Mouse (Mus musculus) forebrain, embryonic 12.5 days (tissue): ENCODE data around the gene Map3k14. TPM values are rescaled to one million over a fixed set of nuclear protein-coding genes. Genes with fewer than 3 reads are reported as not detected.

Source experiments
- ATAC-seq: fragments of 200-750 bp; cut with Nextera tagmentation; 2 replicates; pipeline ENCODE4 v1.8.0; 2017; ENCODE audit warnings: moderate TSS enrichment; ENCODE audit not compliant: low FRiP score
- H3K27ac ChIP-seq: fragments of 300-500 bp; sonication (generic); 2 replicates; pipeline ENCODE4 v1.5.1; 2016; ENCODE audit warnings: mild to moderate bottlenecking
- H3K27me3 ChIP-seq: fragments of 300-500 bp; sonication (generic); 2 replicates; pipeline ENCODE4 v1.6.1; 2016; ENCODE audit warnings: mild to moderate bottlenecking
- H3K36me3 ChIP-seq: fragments of 300-500 bp; sonication (generic); replicated peaks from 2 replicates; pipeline ENCODE4 v1.6.1; 2016; ENCODE audit warnings: mild to moderate bottlenecking
- H3K4me1 ChIP-seq: fragments of 300-500 bp; sonication (generic); 2 replicates; pipeline ENCODE4 v1.6.1; 2016
- H3K4me2 ChIP-seq: fragments of 300-500 bp; sonication (generic); 2 replicates; pipeline ENCODE4 v1.6.1; 2016; ENCODE audit warnings: mild to moderate bottlenecking, moderate library complexity
- H3K4me3 ChIP-seq: fragments of 300-500 bp; sonication (generic); replicated peaks from 2 replicates; pipeline ENCODE4 v1.5.1; 2016; ENCODE audit warnings: mild to moderate bottlenecking
- H3K9ac ChIP-seq: fragments of 300-500 bp; sonication (generic); 2 replicates; pipeline ENCODE4 v1.6.1; 2016; ENCODE audit warnings: mild to moderate bottlenecking
- H3K9me3 ChIP-seq: fragments of 300-500 bp; sonication (generic); 2 replicates; pipeline ENCODE4 v1.6.1; 2016
- WGBS: fragments of 180-500 bp; shearing (Covaris S2); methylation state at CpG from one replicate; pipeline ENCODE4 v1.1.7; 2016; 5-methylcytosine and 5-hydroxymethylcytosine counted together
- polyA plus RNA-seq: library from polyadenylated mRNA; unstranded; fragments of >200 nt; fragmentation: Nextera tagmentation; extraction: Ambion mirVana; gene quantifications from 2 replicates; pipeline ENCODE4 v1.2.1, GENCODE M21; 2016

Map3k14 gene
- polyA plus RNA-seq = 4.6 and 4.7 TPM in 2 replicates

- Histone ChIP-seq H3K27me3 (no peaks in the 10 kb centered on the region), H3K9ac (peak within 1 kb of the TSS; percentile 76), H3K27ac (peak within 1 kb of the TSS; percentile 94), H3K36me3 (no peaks in the 10 kb centered on the region), H3K4me1 (peaks cover 51% of the 10 kb centered on the region), H3K9me3 (no peaks in the 10 kb centered on the region), H3K4me2 (peak within 1 kb of the TSS; percentile 67), H3K4me3 (peak within 1 kb of the TSS; percentile 69)
- ATAC-seq = peak; percentile 98
- WGBS = 1% methylated on average over 55 of the region's 55 CpGs
Measured at GRCm38 (mm10) chr11:103267346-103268219, at the start of gene Map3k14. Map3k14 (minus strand) TSS chr11:103267472.

GRCm38 (mm10) chr11:103315379-103315778 is 48.1 kb upstream of the Map3k14 start:
- Histone ChIP-seq H3K4me3 (no peak overlapping the region), H3K36me3 (no peaks in the 10 kb centered on the region), H3K9me3 (no peaks in the 10 kb centered on the region), H3K27me3 (peaks cover 17% of the 10 kb centered on the region; the same call in 1 of the 2 replicates), H3K9ac (no peak overlapping the region), H3K27ac (no peak overlapping the region), H3K4me2 (no peak overlapping the region), H3K4me1 (peaks cover 9% of the 10 kb centered on the region)
- 92% methylated on average over 5 of the region's 5 CpGs for WGBS
- ATAC-seq = no peak

- no peak overlapping the region for H3K27ac ChIP-seq
- H3K9me3 ChIP-seq = no peaks in the 10 kb centered on the region
- H3K36me3 ChIP-seq = no peaks in the 10 kb centered on the region
- WGBS = 82% methylated on average over 10 of the region's 10 CpGs
- H3K4me3 ChIP-seq = no peak overlapping the region
- peaks cover 9% of the 10 kb centered on the region for H3K4me1 ChIP-seq
- H3K4me2 ChIP-seq = no peak overlapping the region
- no peak overlapping the region for H3K9ac ChIP-seq
- ATAC-seq = no peak
- H3K27me3 ChIP-seq = peaks cover 17% of the 10 kb centered on the region; the same call in 1 of the 2 replicates
Measured at GRCm38 (mm10) chr11:103314736-103315374, 47.6 kb upstream of the Map3k14 start.

GRCm38 (mm10) chr11:103313542-103313941 is 46.3 kb upstream of the Map3k14 start:
- peaks cover 14% of the 10 kb centered on the region; the same call in 1 of the 2 replicates for H3K27me3 ChIP-seq
- no peak for ATAC-seq
- H3K4me3 ChIP-seq = no peak overlapping the region
- peaks cover 9% of the 10 kb centered on the region for H3K4me1 ChIP-seq
- H3K9ac ChIP-seq = no peak overlapping the region
- H3K9me3 ChIP-seq = no peaks in the 10 kb centered on the region
- no peak overlapping the region for H3K4me2 ChIP-seq
- WGBS = 80% methylated on average over 6 of the region's 6 CpGs
- no peak overlapping the region for H3K27ac ChIP-seq
- no peaks in the 10 kb centered on the region for H3K36me3 ChIP-seq

GRCm38 (mm10) chr11:103312655-103313255 is 45.5 kb upstream of the Map3k14 start:
- H3K4me2 ChIP-seq = no peak overlapping the region
- peaks cover 9% of the 10 kb centered on the region for H3K4me1 ChIP-seq
- no peak overlapping the region for H3K9ac ChIP-seq
- ATAC-seq = no peak
- no peak overlapping the region for H3K4me3 ChIP-seq
- H3K36me3 ChIP-seq = no peaks in the 10 kb centered on the region
- H3K9me3 ChIP-seq = no peaks in the 10 kb centered on the region
- peaks cover 14% of the 10 kb centered on the region; the same call in 1 of the 2 replicates for H3K27me3 ChIP-seq
- WGBS = 55% methylated on average over 8 of the region's 8 CpGs
- H3K27ac ChIP-seq = no peak overlapping the region

- H3K27ac ChIP-seq = 0 out of 2 replicates have a peak overlapping the region, but pooled peaks have one; percentile 46
- H3K9ac ChIP-seq = peak overlapping the region; percentile 49
- peak overlapping the region; percentile 66 for H3K4me2 ChIP-seq
- WGBS = 6% methylated on average over 30 of the region's 30 CpGs
- no peaks in the 10 kb centered on the region for H3K36me3 ChIP-seq
- H3K4me3 ChIP-seq = peak overlapping the region; percentile 36
- no peak for ATAC-seq
- H3K4me1 ChIP-seq = peaks cover 9% of the 10 kb centered on the region
- H3K9me3 ChIP-seq = no peaks in the 10 kb centered on the region
- peaks cover 14% of the 10 kb centered on the region; the same call in 1 of the 2 replicates for H3K27me3 ChIP-seq
Measured at GRCm38 (mm10) chr11:103311960-103312611, 44.8 kb upstream of the Map3k14 start.

- no peak overlapping the region for H3K27ac ChIP-seq
- H3K27me3 ChIP-seq = peaks cover 14% of the 10 kb centered on the region; the same call in 1 of the 2 replicates
- 81% methylated on average over 10 of the region's 10 CpGs for WGBS
- H3K9me3 ChIP-seq = no peaks in the 10 kb centered on the region
- no peak for ATAC-seq
- H3K4me2 ChIP-seq = no peak overlapping the region
- H3K9ac ChIP-seq = no peak overlapping the region
- peaks cover 9% of the 10 kb centered on the region for H3K4me1 ChIP-seq
- H3K4me3 ChIP-seq = no peak overlapping the region
- H3K36me3 ChIP-seq = no peaks in the 10 kb centered on the region
Measured at GRCm38 (mm10) chr11:103309956-103310574, 42.8 kb upstream of the Map3k14 start.

- 81% methylated on average over 8 of the region's 8 CpGs for WGBS
- H3K4me2 ChIP-seq = no peak overlapping the region
- H3K9me3 ChIP-seq = no peaks in the 10 kb centered on the region
- no peak overlapping the region for H3K27ac ChIP-seq
- H3K36me3 ChIP-seq = no peaks in the 10 kb centered on the region
- peaks cover 9% of the 10 kb centered on the region for H3K4me1 ChIP-seq
- H3K27me3 ChIP-seq = peaks cover 14% of the 10 kb centered on the region; the same call in 1 of the 2 replicates
- no peak overlapping the region for H3K4me3 ChIP-seq
- no peak overlapping the region for H3K9ac ChIP-seq
- no peak for ATAC-seq
Measured at GRCm38 (mm10) chr11:103307910-103308309, 40.6 kb upstream of the Map3k14 start.

GRCm38 (mm10) chr11:103304525-103304924 is 37.3 kb upstream of the Map3k14 start:
- H3K9ac ChIP-seq = no peak overlapping the region
- no peak overlapping the region for H3K4me2 ChIP-seq
- no peaks in the 10 kb centered on the region for H3K27me3 ChIP-seq
- no peak for ATAC-seq
- no peak overlapping the region for H3K27ac ChIP-seq
- H3K9me3 ChIP-seq = no peaks in the 10 kb centered on the region
- H3K4me3 ChIP-seq = no peak overlapping the region
- H3K4me1 ChIP-seq = no peaks in the 10 kb centered on the region
- WGBS = 85% methylated on average over 9 of the region's 9 CpGs
- H3K36me3 ChIP-seq = no peaks in the 10 kb centered on the region

- H3K4me3 ChIP-seq = no peak overlapping the region
- no peak overlapping the region for H3K9ac ChIP-seq
- no peaks in the 10 kb centered on the region for H3K27me3 ChIP-seq
- no peak for ATAC-seq
- no peaks in the 10 kb centered on the region for H3K9me3 ChIP-seq
- no peaks in the 10 kb centered on the region for H3K36me3 ChIP-seq
- H3K4me2 ChIP-seq = no peak overlapping the region
- H3K27ac ChIP-seq = no peak overlapping the region
- WGBS = 91% methylated on average over 7 of the region's 7 CpGs
- H3K4me1 ChIP-seq = peaks cover 13% of the 10 kb centered on the region
Measured at GRCm38 (mm10) chr11:103294772-103295171, 27.5 kb upstream of the Map3k14 start.

- Histone ChIP-seq H3K27ac (no peak overlapping the region), H3K9ac (no peak overlapping the region), H3K4me2 (no peak overlapping the region), H3K9me3 (no peaks in the 10 kb centered on the region), H3K27me3 (no peaks in the 10 kb centered on the region), H3K4me3 (no peak overlapping the region), H3K36me3 (no peaks in the 10 kb centered on the region), H3K4me1 (peaks cover 13% of the 10 kb centered on the region)
- no peak for ATAC-seq
- 90% methylated on average over 6 of the region's 6 CpGs for WGBS
Measured at GRCm38 (mm10) chr11:103294066-103294465, 26.8 kb upstream of the Map3k14 start.
